Mouse (Mus musculus): Measurements from ENCODE around the gene Srrm4. TPM values are rescaled to one million over a fixed set of nuclear protein-coding genes. Genes with fewer than 3 reads are reported as not detected.

Srrm4 gene
- polyA plus RNA-seq, 1 experiment from 2014 or later, result 19.2 TPM

GRCm38 (mm10) chr5:116444517-116444916 is 147.1 kb downstream of the Srrm4 start:
- ATAC-seq (ENCODE audit: low FRiP score), result no peak
- Histone ChIP-seq H3K27ac (no peak overlapping the region), H3K9ac (no peak overlapping the region), H3K4me1 (replicated peaks; ENCODE audit: control insufficient read depth, insufficient read depth, low read length) (peaks cover 8% of the 10 kb centered on the region; the same call in 1 of the 2 replicates), H3K9me3 (ENCODE audit: control insufficient read depth, low read length) (no peaks in the 10 kb centered on the region), H3K27me3 (ENCODE audit: control insufficient read depth, insufficient read depth, low read length) (no peaks in the 10 kb centered on the region), H3K36me3 (replicated peaks; ENCODE audit: control insufficient read depth, insufficient read depth) (peaks cover 8% of the 10 kb centered on the region; the same call in 1 of the 2 replicates), H3K4me3 (replicated peaks; ENCODE audit: low read length) (no peak overlapping the region), H3K4me2 (replicated peaks) (no peak overlapping the region)
- 60% methylated on average over 27 of the region's 27 CpGs for WGBS
- no peak for DNase-seq (ENCODE audit: low spot score)

GRCm38 (mm10) chr5:116443459-116443940 is 148.1 kb downstream of the Srrm4 start:
- peak overlapping the region; percentile 41; the same call in 1 of the 2 replicates for H3K27ac ChIP-seq
- 0 out of 2 replicates have a peak, but pooled peaks cover 8% of the 10 kb centered on the region for H3K4me1 ChIP-seq (replicated peaks; ENCODE audit: control insufficient read depth, insufficient read depth, low read length)
- H3K4me2 ChIP-seq (replicated peaks), result no peak overlapping the region
- no peaks in the 10 kb centered on the region for H3K27me3 ChIP-seq (ENCODE audit: control insufficient read depth, insufficient read depth, low read length)
- no peak overlapping the region for H3K4me3 ChIP-seq (replicated peaks; ENCODE audit: low read length)
- DNase-seq (ENCODE audit: low spot score) (no peak), ATAC-seq (ENCODE audit: low FRiP score) (no peak; the same call in 1 of the 2 replicates)
- H3K9ac ChIP-seq, result no peak overlapping the region
- H3K36me3 ChIP-seq (replicated peaks; ENCODE audit: control insufficient read depth, insufficient read depth), result peaks cover 8% of the 10 kb centered on the region; the same call in 1 of the 2 replicates
- 62% methylated on average over 8 of the region's 8 CpGs for WGBS
- no peaks in the 10 kb centered on the region for H3K9me3 ChIP-seq (ENCODE audit: control insufficient read depth, low read length)

GRCm38 (mm10) chr5:116442697-116443458 is 148.7 kb downstream of the Srrm4 start:
- WGBS, result 66% methylated on average over 7 of the region's 7 CpGs
- Histone ChIP-seq H3K4me1 (replicated peaks; ENCODE audit: control insufficient read depth, insufficient read depth, low read length) (0 out of 2 replicates have a peak, but pooled peaks cover 8% of the 10 kb centered on the region), H3K27ac (peak overlapping the region; percentile 41; the same call in 1 of the 2 replicates), H3K9me3 (ENCODE audit: control insufficient read depth, low read length) (no peaks in the 10 kb centered on the region), H3K27me3 (ENCODE audit: control insufficient read depth, insufficient read depth, low read length) (no peaks in the 10 kb centered on the region), H3K36me3 (replicated peaks; ENCODE audit: control insufficient read depth, insufficient read depth) (peaks cover 8% of the 10 kb centered on the region; the same call in 1 of the 2 replicates), H3K4me2 (replicated peaks) (no peak overlapping the region), H3K9ac (no peak overlapping the region), H3K4me3 (replicated peaks; ENCODE audit: low read length) (no peak overlapping the region)
- DNase-seq (ENCODE audit: low spot score), result no peak
- ATAC-seq (ENCODE audit: low FRiP score), result no peak

GRCm38 (mm10) chr5:116440251-116440650 is 151.4 kb downstream of the Srrm4 start:
- Histone ChIP-seq H3K36me3 (replicated peaks; ENCODE audit: control insufficient read depth, insufficient read depth) (peaks cover 8% of the 10 kb centered on the region; the same call in 1 of the 2 replicates), H3K4me3 (replicated peaks; ENCODE audit: low read length) (no peak overlapping the region), H3K9ac (no peak overlapping the region), H3K27ac (no peak overlapping the region), H3K4me2 (replicated peaks) (no peak overlapping the region), H3K9me3 (ENCODE audit: control insufficient read depth, low read length) (no peaks in the 10 kb centered on the region), H3K4me1 (replicated peaks; ENCODE audit: control insufficient read depth, insufficient read depth, low read length) (0 out of 2 replicates have a peak, but pooled peaks cover 6% of the 10 kb centered on the region), H3K27me3 (ENCODE audit: control insufficient read depth, insufficient read depth, low read length) (no peaks in the 10 kb centered on the region)
- ATAC-seq (ENCODE audit: low FRiP score) (no peak), DNase-seq (ENCODE audit: low spot score) (no peak)
- WGBS, result 71% methylated on average over 4 of the region's 4 CpGs

- Histone ChIP-seq H3K4me2 (replicated peaks) (no peak overlapping the region), H3K27ac (no peak overlapping the region), H3K4me1 (replicated peaks; ENCODE audit: control insufficient read depth, insufficient read depth, low read length) (peaks cover 8% of the 10 kb centered on the region; the same call in 1 of the 2 replicates), H3K4me3 (replicated peaks; ENCODE audit: low read length) (no peak overlapping the region), H3K9me3 (ENCODE audit: control insufficient read depth, low read length) (no peaks in the 10 kb centered on the region), H3K27me3 (ENCODE audit: control insufficient read depth, insufficient read depth, low read length) (no peaks in the 10 kb centered on the region), H3K9ac (no peak overlapping the region), H3K36me3 (replicated peaks; ENCODE audit: control insufficient read depth, insufficient read depth) (no peaks in the 10 kb centered on the region; the same call in 1 of the 2 replicates)
- DNase-seq (ENCODE audit: low spot score), result no peak
- ATAC-seq (ENCODE audit: low FRiP score), result no peak
- 32% methylated on average over 4 of the region's 4 CpGs for WGBS
These were observed 153.3 kb downstream of the Srrm4 start for GRCm38 (mm10) chr5:116438328-116438727.

- H3K27me3 ChIP-seq (ENCODE audit: control insufficient read depth, insufficient read depth, low read length), result no peaks in the 10 kb centered on the region
- no peak for DNase-seq (ENCODE audit: low spot score)
- peaks cover 8% of the 10 kb centered on the region; the same call in 1 of the 2 replicates for H3K4me1 ChIP-seq (replicated peaks; ENCODE audit: control insufficient read depth, insufficient read depth, low read length)
- no peak overlapping the region for H3K4me3 ChIP-seq (replicated peaks; ENCODE audit: low read length)
- no peaks in the 10 kb centered on the region for H3K9me3 ChIP-seq (ENCODE audit: control insufficient read depth, low read length)
- H3K36me3 ChIP-seq (replicated peaks; ENCODE audit: control insufficient read depth, insufficient read depth), result no peaks in the 10 kb centered on the region
- no peak for ATAC-seq (ENCODE audit: low FRiP score)
- H3K4me2 ChIP-seq (replicated peaks), result no peak overlapping the region
- no peak overlapping the region for H3K27ac ChIP-seq
- H3K9ac ChIP-seq, result no peak overlapping the region
These were observed 155.5 kb downstream of the Srrm4 start for GRCm38 (mm10) chr5:116436117-116436516.

GRCm38 (mm10) chr5:116434976-116435850 is 156.4 kb downstream of the Srrm4 start:
- no peaks in the 10 kb centered on the region for H3K9me3 ChIP-seq (ENCODE audit: control insufficient read depth, low read length)
- H3K27ac ChIP-seq, result no peak overlapping the region
- 49% methylated on average over 13 of the region's 13 CpGs for WGBS
- no peaks in the 10 kb centered on the region for H3K27me3 ChIP-seq (ENCODE audit: control insufficient read depth, insufficient read depth, low read length)
- peaks cover 8% of the 10 kb centered on the region; the same call in 1 of the 2 replicates for H3K4me1 ChIP-seq (replicated peaks; ENCODE audit: control insufficient read depth, insufficient read depth, low read length)
- H3K36me3 ChIP-seq (replicated peaks; ENCODE audit: control insufficient read depth, insufficient read depth), result no peaks in the 10 kb centered on the region
- H3K4me2 ChIP-seq (replicated peaks), result no peak overlapping the region
- ATAC-seq (ENCODE audit: low FRiP score) (no peak), DNase-seq (ENCODE audit: low spot score) (no peak)
- no peak overlapping the region for H3K4me3 ChIP-seq (replicated peaks; ENCODE audit: low read length)
- no peak overlapping the region for H3K9ac ChIP-seq

- H3K27me3 ChIP-seq (ENCODE audit: control insufficient read depth, insufficient read depth, low read length), result no peaks in the 10 kb centered on the region
- no peak overlapping the region for H3K27ac ChIP-seq
- H3K4me3 ChIP-seq (replicated peaks; ENCODE audit: low read length), result no peak overlapping the region
- DNase-seq (ENCODE audit: low spot score) (no peak), ATAC-seq (ENCODE audit: low FRiP score) (no peak)
- no peak overlapping the region for H3K9ac ChIP-seq
- 45% methylated on average over 7 of the region's 7 CpGs for WGBS
- H3K4me1 ChIP-seq (replicated peaks; ENCODE audit: control insufficient read depth, insufficient read depth, low read length), result peaks cover 8% of the 10 kb centered on the region; the same call in 1 of the 2 replicates
- no peaks in the 10 kb centered on the region for H3K9me3 ChIP-seq (ENCODE audit: control insufficient read depth, low read length)
- no peaks in the 10 kb centered on the region for H3K36me3 ChIP-seq (replicated peaks; ENCODE audit: control insufficient read depth, insufficient read depth)
- no peak overlapping the region for H3K4me2 ChIP-seq (replicated peaks)
These were observed 158.7 kb downstream of the Srrm4 start for GRCm38 (mm10) chr5:116432871-116433270.

GRCm38 (mm10) chr5:116426701-116427100 is 164.9 kb downstream of the Srrm4 start:
- H3K4me1 ChIP-seq (replicated peaks; ENCODE audit: control insufficient read depth, insufficient read depth, low read length), result peaks cover 6% of the 10 kb centered on the region; the same call in 1 of the 2 replicates
- no peaks in the 10 kb centered on the region for H3K36me3 ChIP-seq (replicated peaks; ENCODE audit: control insufficient read depth, insufficient read depth)
- no peak overlapping the region for H3K27ac ChIP-seq
- H3K4me2 ChIP-seq (replicated peaks), result no peak overlapping the region
- no peak overlapping the region for H3K9ac ChIP-seq
- no peaks in the 10 kb centered on the region for H3K27me3 ChIP-seq (ENCODE audit: control insufficient read depth, insufficient read depth, low read length)
- ATAC-seq (ENCODE audit: low FRiP score), result no peak
- H3K4me3 ChIP-seq (replicated peaks; ENCODE audit: low read length), result no peak overlapping the region
- no peak for DNase-seq (ENCODE audit: low spot score)
- WGBS, result 90% methylated on average over 2 of the region's 2 CpGs
- no peaks in the 10 kb centered on the region for H3K9me3 ChIP-seq (ENCODE audit: control insufficient read depth, low read length)

All from hindbrain, embryonic 14.5 days (tissue).